Mouse (Mus musculus) lung, postnatal 0 days (tissue): ENCODE data around the gene Kcnh4.

Experiments used
- CTCF ChIP-seq: IDR thresholded peaks from 2 replicates; pipeline ENCODE4 v1.5.1; 2016; ENCODE audit warnings: antibody characterized with exemption, mild to moderate bottlenecking
- EP300 ChIP-seq: IDR thresholded peaks from 2 replicates; pipeline ENCODE4 v1.6.1; 2016; ENCODE audit warnings: antibody characterized with exemption, mild to moderate bottlenecking, control low read depth

DNA sequence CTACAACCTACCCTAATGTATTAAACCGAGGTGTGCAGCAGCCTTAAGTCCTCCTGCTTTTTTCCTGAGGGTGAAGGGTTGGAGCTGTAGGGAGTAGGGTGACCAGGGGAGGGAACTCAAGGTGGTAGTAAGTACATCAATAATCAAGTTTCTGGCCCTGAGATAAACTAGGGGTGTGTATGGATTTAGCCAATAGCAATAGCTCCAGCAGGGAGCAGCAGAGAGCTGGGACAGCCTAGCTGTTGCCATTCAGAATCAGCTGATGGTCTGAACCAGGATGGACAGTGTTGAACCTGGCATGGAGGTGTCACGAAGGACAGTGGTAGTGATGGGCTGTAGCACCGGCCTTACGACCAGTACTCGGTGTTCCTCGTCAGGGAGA lies 45.2 kb downstream of the Kcnh4 start:
- TF ChIP-seq CTCF (peak; percentile 93), EP300 (no peak)
